Mouse (Mus musculus) CD4-positive helper T cell, adult 2 months (primary cell): ENCODE data around the gene Abcc10.

Experiments
- DNase-seq: peaks from one replicate; pipeline ENCODE4 v3.0.0-alpha.2; 2012; ENCODE audit warnings: low read depth, missing footprints, low spot score

Gene Abcc10

GRCm38 (mm10) chr17:46259675-46260074, 68.5 kb downstream of the Abcc10 start:
- DNase-seq = no peak

DNA sequence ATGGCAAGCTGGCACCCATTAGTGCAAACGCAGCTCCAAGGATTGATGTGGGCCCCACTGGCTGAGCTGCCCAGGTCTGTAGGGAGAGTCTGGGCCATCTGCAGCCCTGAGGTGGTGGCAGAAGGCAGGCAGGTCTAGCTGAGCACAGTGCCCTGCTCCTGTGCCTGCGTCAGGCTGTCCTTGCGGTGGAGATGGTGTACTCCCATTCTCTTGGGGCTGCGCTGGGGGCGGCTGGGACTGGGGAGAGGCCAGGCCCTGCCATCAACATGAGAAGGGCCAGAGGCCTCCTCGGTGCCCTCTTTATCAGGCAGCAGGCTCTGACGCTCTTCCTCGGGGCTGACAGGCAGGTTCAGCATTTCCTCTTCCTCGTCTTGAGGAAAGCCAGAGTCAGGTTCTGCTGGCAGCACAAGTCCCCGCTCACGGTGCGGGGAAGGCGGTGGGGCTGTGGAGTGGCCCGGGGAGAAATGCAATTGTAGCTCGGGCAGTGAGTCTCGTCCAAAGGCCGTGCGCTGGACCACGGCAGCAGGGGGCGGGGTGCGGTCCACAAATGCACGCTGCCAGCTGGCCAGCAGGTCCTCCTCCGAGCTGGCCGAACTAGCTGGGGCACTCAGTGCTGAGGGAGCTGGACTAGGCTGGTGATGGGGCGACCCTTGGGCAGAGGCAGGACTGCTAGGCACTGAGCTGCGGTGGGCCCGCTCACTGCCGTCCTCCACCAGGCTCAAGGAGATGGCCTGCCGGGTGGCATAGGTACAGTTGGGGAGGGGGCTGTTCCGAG, 69.7 kb downstream of the Abcc10 start:
- no peak for DNase-seq

GRCm38 (mm10) chr17:46255147-46255546, 73.0 kb downstream of the Abcc10 start:
- no peak for DNase-seq

- no peak for DNase-seq
Measured at GRCm38 (mm10) chr17:46254106-46254505, 74.0 kb downstream of the Abcc10 start.

DNA sequence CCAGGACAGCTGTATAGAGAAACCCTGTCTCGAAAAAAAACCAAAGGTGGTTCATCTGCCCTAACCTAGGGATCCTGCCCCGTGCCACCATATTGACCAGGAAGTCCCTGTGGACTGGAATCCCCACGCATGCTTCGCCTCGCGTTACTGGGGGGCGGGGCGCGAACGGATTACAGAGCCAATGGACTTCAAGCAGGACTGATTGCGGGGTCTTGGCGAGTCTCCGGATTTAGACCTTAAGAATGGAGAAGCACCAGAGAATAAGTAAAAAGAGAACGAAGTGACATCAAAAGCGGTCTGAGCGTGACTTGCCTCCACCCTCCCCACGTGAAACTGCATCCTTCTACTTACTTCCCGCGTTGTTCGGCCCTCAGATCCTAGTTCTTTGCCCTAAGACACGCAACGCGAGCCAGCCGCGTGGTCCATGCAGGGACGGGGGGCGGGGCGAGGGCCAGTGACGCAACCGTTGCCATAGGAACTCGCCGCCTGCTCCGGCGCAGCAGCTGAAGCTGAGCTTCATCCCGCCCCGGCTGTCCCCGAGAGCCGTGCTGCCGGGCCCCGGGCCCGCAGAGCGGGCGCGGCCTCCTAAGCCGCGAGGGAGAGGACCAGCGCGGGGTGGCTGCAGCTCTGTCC, 74.6 kb downstream of the Abcc10 start, which contains the start of gene Lrrc73:
Gene Lrrc73, plus strand, starts transcription at position 80 of the 633 bp plus-strand sequence.
- DNase-seq = peak; percentile 91
